Mouse (Mus musculus): ENCODE measurements around the gene Clec4d. TPM values are rescaled to one million over a fixed set of nuclear protein-coding genes. Genes with fewer than 3 reads are reported as not detected.

Gene Clec4d
- total RNA-seq, 1 experiment from 2014 or later: 0.41 TPM

Other genes starting within 250 kb of the Clec4d start
- gene Clec4b1, start 212.1 kb upstream of the Clec4d start, total RNA-seq (2021): not detected in 2 replicates
- gene Clec4a2, start 155.7 kb upstream of the Clec4d start, total RNA-seq (2021): 3.7 and 4.0 TPM in 2 replicates
- 0.30 TPM in 1 of 2 replicates, not detected in the other for gene Clec4b2, start 89.2 kb upstream of the Clec4d start, total RNA-seq (2021)
- gene Clec4n, start 32.3 kb upstream of the Clec4d start, total RNA-seq (2021): 1.6 and 3.4 TPM in 2 replicates
- gene Clec4e, start 27.8 kb downstream of the Clec4d start, total RNA-seq (2021): 0.15 and 0.60 TPM in 2 replicates
- gene Vmn2r19, start 46.2 kb downstream of the Clec4d start, total RNA-seq (2021): not detected in 2 replicates
- gene Vmn2r20, start 156.0 kb downstream of the Clec4d start, total RNA-seq (2021): not detected in 2 replicates